Mouse (Mus musculus) left cerebral cortex, postnatal 10 days (tissue): ENCODE data around the gene 1700092M07Rik. TPM values are rescaled to one million over a fixed set of nuclear protein-coding genes. Genes with fewer than 3 reads are reported as not detected.
A peak's percentile ranks its signal among the peaks of the same experiment; 100 is the strongest.

Experiments
- DNase-seq, 2 experiments: peaks; one replicate each; pipeline ENCODE4 v3.0.0; 2021 to 2022; ENCODE audit warnings: low spot score in 2 of 2, mixed read lengths in 1 of 2; ENCODE audit errors: extremely low spot score in 1 of 2
- intact Hi-C: fragments of 180-260 bp; cut with DNase I; formaldehyde crosslinking; loops from one replicate; pipeline ENCODE4 v1.15.1; 2025
- total RNA-seq, 2 experiments: library from RNA; stranded (reverse); gene quantifications; 2 replicates each; pipeline ENCODE4 v1.2.3; 2021

1700092M07Rik gene
- 1 to 10 TPM; 1.3 to 2.2 TPM for total RNA-seq

- DNase-seq, result peak in 1 of 2 experiments; percentile 33
- intact Hi-C loops, result no loop called here
Measured at GRCm38 (mm10) chr19:8740603-8741002, at the start of gene 1700092M07Rik. Gene 1700092M07Rik (plus strand): TSS chr19:8740718.

GRCm38 (mm10) chr19:8691871-8692539, 48.5 kb upstream of the 1700092M07Rik start:
- intact Hi-C loops, result no loop called here
- DNase-seq, result no peak

GRCm38 (mm10) chr19:8692740-8693139, 47.8 kb upstream of the 1700092M07Rik start:
- DNase-seq, result no peak
- intact Hi-C loops, result no loop called here

- DNase-seq, result peak in 1 of 2 experiments; percentile 64
- intact Hi-C loops, result no loop called here
Measured at GRCm38 (mm10) chr19:8695330-8695729, 45.2 kb upstream of the 1700092M07Rik start.

- DNase-seq, result no peak
- intact Hi-C loops, result no loop called here
Measured at GRCm38 (mm10) chr19:8699652-8700051, 40.9 kb upstream of the 1700092M07Rik start.

GRCm38 (mm10) chr19:8702458-8702857, 38.1 kb upstream of the 1700092M07Rik start:
- intact Hi-C loops, result no loop called here

GRCm38 (mm10) chr19:8703571-8703970, 36.9 kb upstream of the 1700092M07Rik start:
- intact Hi-C loops, result no loop called here
- DNase-seq, result no peak

More at GRCm38 (mm10) chr19:8702458-8702857, 38.1 kb upstream of the 1700092M07Rik start:
- peak in 1 of 2 experiments; percentile 48 for DNase-seq

- intact Hi-C loops, result no loop called here
Measured at GRCm38 (mm10) chr19:8705026-8705708, 35.4 kb upstream of the 1700092M07Rik start.

GRCm38 (mm10) chr19:8706132-8706667, 34.3 kb upstream of the 1700092M07Rik start:
- DNase-seq, result no peak
- intact Hi-C loops, result no loop called here

More at GRCm38 (mm10) chr19:8705026-8705708, 35.4 kb upstream of the 1700092M07Rik start:
- DNase-seq, result no peak

- intact Hi-C loops, result no loop called here
- no peak for DNase-seq
Measured at GRCm38 (mm10) chr19:8706930-8707329, 33.6 kb upstream of the 1700092M07Rik start.

GRCm38 (mm10) chr19:8708954-8709353, 31.6 kb upstream of the 1700092M07Rik start:
- DNase-seq, result no peak
- intact Hi-C loops, result no loop called here

GRCm38 (mm10) chr19:8710057-8710456, 30.5 kb upstream of the 1700092M07Rik start:
- intact Hi-C loops, result no loop called here
- no peak for DNase-seq

- intact Hi-C loops, result no loop called here
Measured at GRCm38 (mm10) chr19:8711506-8711905, 29.0 kb upstream of the 1700092M07Rik start.

GRCm38 (mm10) chr19:8711949-8712869, 28.3 kb upstream of the 1700092M07Rik start:
- intact Hi-C loops, result no loop called here

More at GRCm38 (mm10) chr19:8711506-8711905, 29.0 kb upstream of the 1700092M07Rik start:
- no peak for DNase-seq

GRCm38 (mm10) chr19:8712870-8713305, 27.6 kb upstream of the 1700092M07Rik start:
- intact Hi-C loops, result no loop called here
- DNase-seq, result peak; percentile 54 to 87

More at GRCm38 (mm10) chr19:8711949-8712869, 28.3 kb upstream of the 1700092M07Rik start:
- no peak for DNase-seq

- intact Hi-C loops, result no loop called here
Measured at GRCm38 (mm10) chr19:8713306-8713996, 27.1 kb upstream of the 1700092M07Rik start.

GRCm38 (mm10) chr19:8713997-8714652, 26.4 kb upstream of the 1700092M07Rik start:
- intact Hi-C loops, result no loop called here
- no peak for DNase-seq

More at GRCm38 (mm10) chr19:8713306-8713996, 27.1 kb upstream of the 1700092M07Rik start:
- DNase-seq, result peak; percentile 91 to 95
